Mouse (Mus musculus): ENCODE results near the gene Pth2. TPM values are rescaled to one million over a fixed set of nuclear protein-coding genes. Genes with fewer than 3 reads are reported as not detected.
"Not testable (repeated sequence)": the region's sequence is repeated elsewhere in the genome, so short reads cannot be mapped to it uniquely, and the experiment has no call there.

The Pth2 gene
- not detected in 2 replicates for polyA plus RNA-seq (2012; rRNA removed)

- DNase-seq (ENCODE audit: low read depth) = no peak
Observed at GRCm38 (mm10) chr7:45180896-45181477, at the start of gene Pth2. Pth2 (plus strand) TSS chr7:45180995.

GRCm38 (mm10) chr7:45131850-45132249 is 48.9 kb upstream of the Pth2 start:
- DNase-seq (ENCODE audit: low read depth) = no peak

- DNase-seq (ENCODE audit: low read depth) = no peak
Observed at GRCm38 (mm10) chr7:45133446-45134159, 47.2 kb upstream of the Pth2 start.

- no peak for DNase-seq (ENCODE audit: low read depth)
Observed at GRCm38 (mm10) chr7:45134544-45135026, 46.2 kb upstream of the Pth2 start.

GRCm38 (mm10) chr7:45135370-45135769 is 45.4 kb upstream of the Pth2 start:
- DNase-seq (ENCODE audit: low read depth) = no peak

- no peak for DNase-seq (ENCODE audit: low read depth)
Observed at GRCm38 (mm10) chr7:45135993-45136567, 44.7 kb upstream of the Pth2 start, which contains the start of the genes Gm45713 and Flt3l. Gm45713 (minus strand) TSS chr7:45136231. Flt3l (minus strand) TSS chr7:45136432.

- no peak for DNase-seq (ENCODE audit: low read depth)
Observed at GRCm38 (mm10) chr7:45137171-45138006, 43.4 kb upstream of the Pth2 start.

GRCm38 (mm10) chr7:45138403-45138802 is 42.4 kb upstream of the Pth2 start:
- no peak for DNase-seq (ENCODE audit: low read depth)

- DNase-seq (ENCODE audit: low read depth) = no peak
Observed at GRCm38 (mm10) chr7:45139904-45140723, 40.7 kb upstream of the Pth2 start.

- DNase-seq (ENCODE audit: low read depth) = no peak
Observed at GRCm38 (mm10) chr7:45141319-45141718, 39.5 kb upstream of the Pth2 start.

GRCm38 (mm10) chr7:45141914-45142313 is 38.9 kb upstream of the Pth2 start:
- DNase-seq (ENCODE audit: low read depth) = no peak

GRCm38 (mm10) chr7:45144368-45145174 is 36.2 kb upstream of the Pth2 start:
- DNase-seq (ENCODE audit: low read depth) = no peak

- no peak for DNase-seq (ENCODE audit: low read depth)
Observed at GRCm38 (mm10) chr7:45145460-45145859, 35.3 kb upstream of the Pth2 start.

GRCm38 (mm10) chr7:45147267-45147666 is 33.5 kb upstream of the Pth2 start:
- DNase-seq (ENCODE audit: low read depth) = no peak

GRCm38 (mm10) chr7:45147899-45148298 is 32.9 kb upstream of the Pth2 start:
- no peak for DNase-seq (ENCODE audit: low read depth)

GRCm38 (mm10) chr7:45148534-45149098 is 32.2 kb upstream of the Pth2 start:
- DNase-seq (ENCODE audit: low read depth) = no peak

- no peak for DNase-seq (ENCODE audit: low read depth)
Observed at GRCm38 (mm10) chr7:45149545-45149944, 31.2 kb upstream of the Pth2 start.

GRCm38 (mm10) chr7:45150321-45150720 is 30.5 kb upstream of the Pth2 start:
- no peak for DNase-seq (ENCODE audit: low read depth)

- DNase-seq (ENCODE audit: low read depth) = no peak
Observed at GRCm38 (mm10) chr7:45151303-45151702, 29.5 kb upstream of the Pth2 start.

GRCm38 (mm10) chr7:45153052-45153451 is 27.7 kb upstream of the Pth2 start:
- DNase-seq (ENCODE audit: low read depth) = not testable (repeated sequence)

Data from gonadal fat pad, adult 2 months (tissue).